Mouse (Mus musculus): ENCODE measurements around the gene Med17. TPM values are rescaled to one million over a fixed set of nuclear protein-coding genes. Genes with fewer than 3 reads are reported as not detected.
"Not testable (repeated sequence)": the region's sequence is repeated elsewhere in the genome, so short reads cannot be mapped to it uniquely, and the experiment has no call there.

The Med17 gene
- polyA plus RNA-seq, 1 experiment from 2014 or later, result 38.6 TPM

DNA sequence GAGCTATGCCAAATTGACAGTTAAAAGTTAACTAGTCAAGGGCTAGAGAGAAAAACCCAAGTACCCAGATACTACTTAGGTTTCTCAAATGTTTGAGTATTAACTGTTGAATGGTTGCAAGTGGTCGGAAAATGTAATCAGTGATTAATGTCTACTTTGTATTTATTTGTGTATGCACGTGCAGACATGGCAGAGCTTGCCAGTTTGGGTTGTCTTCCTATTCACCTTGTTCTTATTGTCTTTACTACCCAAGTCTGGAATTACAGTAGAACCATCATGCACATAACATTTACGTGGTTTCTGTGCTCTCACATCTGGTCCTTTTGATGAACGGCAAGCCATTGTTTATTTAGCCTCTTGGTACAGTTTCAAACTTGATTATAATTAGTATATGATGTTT lies 29.7 kb upstream of the Med17 start:
- Histone ChIP-seq H3K4me1 (replicated peaks; ENCODE audit: control insufficient read depth, insufficient read depth, low read length) (peaks cover 20% of the 10 kb centered on the region), H3K4me2 (ENCODE audit: low read length) (peak overlapping the region; percentile 87), H3K27ac (ENCODE audit: low read depth) (no peak overlapping the region), H3K36me3 (ENCODE audit: control insufficient read depth, insufficient read depth, low read length) (peaks cover 71% of the 10 kb centered on the region), H3K27me3 (replicated peaks; ENCODE audit: control insufficient read depth, insufficient read depth, low read length) (no peaks in the 10 kb centered on the region), H3K9me3 (ENCODE audit: control insufficient read depth, low read length) (no peaks in the 10 kb centered on the region), H3K9ac (ENCODE audit: low read length) (no peak overlapping the region), H3K4me3 (ENCODE audit: low read depth, low read length) (0 out of 2 replicates have a peak overlapping the region, but pooled peaks have one; percentile 1)
- DNase-seq (ENCODE audit: low spot score), result no peak
- ATAC-seq (replicated peaks; ENCODE audit: low FRiP score, low TSS enrichment, low read depth), result no peak
- WGBS, result 55% methylated on average over 4 of the region's 4 CpGs

DNA sequence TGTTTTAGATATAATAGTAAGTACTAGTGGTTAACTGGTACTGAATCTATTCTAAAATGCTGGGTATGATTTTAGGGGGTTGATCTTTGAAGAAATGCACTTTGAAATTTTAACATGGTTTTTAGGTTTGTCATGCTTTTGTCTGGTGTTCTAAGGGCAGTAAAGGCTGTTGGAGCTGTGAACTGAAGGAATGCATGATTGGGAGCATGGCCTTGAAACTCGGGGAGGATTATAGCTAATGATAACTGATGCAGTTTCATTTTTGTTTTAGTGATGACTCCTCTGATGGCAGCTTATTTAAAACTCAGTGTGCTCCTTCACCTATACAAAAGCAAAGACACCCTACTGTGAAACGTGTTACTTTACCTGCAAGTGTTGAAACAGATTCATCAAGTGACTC lies 28.5 kb upstream of the Med17 start:
- Histone ChIP-seq H3K4me2 (ENCODE audit: low read length) (peak overlapping the region; percentile 87), H3K27me3 (replicated peaks; ENCODE audit: control insufficient read depth, insufficient read depth, low read length) (no peaks in the 10 kb centered on the region), H3K4me1 (replicated peaks; ENCODE audit: control insufficient read depth, insufficient read depth, low read length) (peaks cover 20% of the 10 kb centered on the region), H3K4me3 (ENCODE audit: low read depth, low read length) (0 out of 2 replicates have a peak overlapping the region, but pooled peaks have one; percentile 86), H3K9me3 (ENCODE audit: control insufficient read depth, low read length) (no peaks in the 10 kb centered on the region), H3K36me3 (ENCODE audit: control insufficient read depth, insufficient read depth, low read length) (peaks cover 59% of the 10 kb centered on the region), H3K27ac (ENCODE audit: low read depth) (no peak overlapping the region), H3K9ac (ENCODE audit: low read length) (peak overlapping the region; percentile 98; the same call in 1 of the 2 replicates)
- ATAC-seq (replicated peaks; ENCODE audit: low FRiP score, low TSS enrichment, low read depth), result no peak
- no peak for DNase-seq (ENCODE audit: low spot score)
- WGBS, result 53% methylated on average over 2 of the region's 2 CpGs

DNA sequence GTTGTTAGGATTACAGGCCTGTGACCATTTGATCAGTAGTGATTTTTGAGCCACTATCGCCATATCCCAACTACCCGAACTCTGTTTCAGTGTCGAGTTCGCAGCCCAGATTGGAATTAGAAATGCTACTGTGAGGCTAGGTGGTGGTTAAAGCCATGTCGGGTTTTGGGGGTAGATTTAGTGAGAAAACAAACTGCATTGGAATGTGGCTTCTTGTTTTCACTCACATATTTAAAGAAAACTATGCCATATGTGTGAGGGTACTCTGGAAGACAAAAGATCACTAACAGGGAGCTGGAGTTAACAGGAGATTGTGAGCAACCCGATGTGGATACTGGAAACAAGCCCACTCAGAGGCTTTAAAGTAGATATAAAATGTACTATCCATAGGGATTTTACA lies 27.5 kb upstream of the Med17 start:
- peaks cover 49% of the 10 kb centered on the region for H3K36me3 ChIP-seq (ENCODE audit: control insufficient read depth, insufficient read depth, low read length)
- H3K4me3 ChIP-seq (ENCODE audit: low read depth, low read length), result peak overlapping the region; percentile 86
- ATAC-seq (replicated peaks; ENCODE audit: low FRiP score, low TSS enrichment, low read depth) (no peak), DNase-seq (ENCODE audit: low spot score) (no peak)
- peak overlapping the region; percentile 87 for H3K4me2 ChIP-seq (ENCODE audit: low read length)
- 15% methylated on average over 6 of the region's 6 CpGs for WGBS
- peaks cover 20% of the 10 kb centered on the region for H3K4me1 ChIP-seq (replicated peaks; ENCODE audit: control insufficient read depth, insufficient read depth, low read length)
- H3K27ac ChIP-seq (ENCODE audit: low read depth), result no peak overlapping the region; the same call in 1 of the 2 replicates
- H3K27me3 ChIP-seq (replicated peaks; ENCODE audit: control insufficient read depth, insufficient read depth, low read length), result no peaks in the 10 kb centered on the region
- H3K9ac ChIP-seq (ENCODE audit: low read length), result peak overlapping the region; percentile 98
- no peaks in the 10 kb centered on the region for H3K9me3 ChIP-seq (ENCODE audit: control insufficient read depth, low read length)

DNA sequence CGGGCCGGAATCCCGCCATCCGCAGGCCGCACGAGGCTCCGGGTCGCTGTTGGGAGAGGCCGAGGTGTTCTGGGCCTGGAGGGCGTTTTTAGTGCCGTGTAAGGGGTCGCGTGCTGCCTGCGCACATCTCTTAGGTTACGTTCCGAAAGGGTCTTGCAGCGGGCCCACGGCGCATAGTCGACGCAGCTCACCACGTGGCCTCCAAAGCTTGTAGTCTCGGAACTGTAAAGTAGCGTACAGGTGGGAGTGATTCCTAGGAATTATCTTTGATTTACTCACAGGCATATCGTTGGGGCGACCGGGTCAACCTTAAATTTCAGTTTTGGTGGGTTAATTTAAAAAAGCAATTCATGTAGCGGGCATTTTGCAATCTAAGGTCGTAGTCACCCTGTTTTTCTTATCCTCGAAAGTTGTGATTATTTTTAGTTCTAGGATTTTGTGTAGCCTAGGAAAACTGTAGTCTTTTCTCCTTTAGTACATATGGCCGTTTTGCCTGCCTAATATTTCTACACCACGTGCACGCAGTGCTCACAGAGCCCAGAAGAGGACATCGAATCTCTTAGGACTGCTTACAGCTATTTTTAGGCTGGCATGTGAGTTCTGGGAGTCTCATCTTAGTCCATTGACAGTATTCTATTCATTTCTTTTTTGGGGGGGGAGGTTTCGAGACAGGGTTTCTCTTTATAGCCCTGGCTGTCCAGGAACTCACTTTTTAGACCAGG lies 26.8 kb upstream of the Med17 start, which contains the start of gene 4931406C07Rik:
Gene 4931406C07Rik (minus strand): TSS at position 51 of the 722 bp plus-strand sequence.
- Histone ChIP-seq H3K9me3 (ENCODE audit: control insufficient read depth, low read length) (no peaks in the 10 kb centered on the region), H3K36me3 (ENCODE audit: control insufficient read depth, insufficient read depth, low read length) (peaks cover 42% of the 10 kb centered on the region), H3K27me3 (replicated peaks; ENCODE audit: control insufficient read depth, insufficient read depth, low read length) (no peaks in the 10 kb centered on the region), H3K4me2 (ENCODE audit: low read length) (peak within 1 kb of the TSS; percentile 87), H3K4me3 (ENCODE audit: low read depth, low read length) (peak within 1 kb of the TSS; percentile 86), H3K27ac (ENCODE audit: low read depth) (peak within 1 kb of the TSS; percentile 92), H3K9ac (ENCODE audit: low read length) (peak within 1 kb of the TSS; percentile 98), H3K4me1 (replicated peaks; ENCODE audit: control insufficient read depth, insufficient read depth, low read length) (peaks cover 22% of the 10 kb centered on the region)
- DNase-seq (ENCODE audit: low spot score) (no peak), ATAC-seq (replicated peaks; ENCODE audit: low FRiP score, low TSS enrichment, low read depth) (peak; percentile 82)
- WGBS, result under 1% methylated on average over 35 of the region's 35 CpGs

DNA sequence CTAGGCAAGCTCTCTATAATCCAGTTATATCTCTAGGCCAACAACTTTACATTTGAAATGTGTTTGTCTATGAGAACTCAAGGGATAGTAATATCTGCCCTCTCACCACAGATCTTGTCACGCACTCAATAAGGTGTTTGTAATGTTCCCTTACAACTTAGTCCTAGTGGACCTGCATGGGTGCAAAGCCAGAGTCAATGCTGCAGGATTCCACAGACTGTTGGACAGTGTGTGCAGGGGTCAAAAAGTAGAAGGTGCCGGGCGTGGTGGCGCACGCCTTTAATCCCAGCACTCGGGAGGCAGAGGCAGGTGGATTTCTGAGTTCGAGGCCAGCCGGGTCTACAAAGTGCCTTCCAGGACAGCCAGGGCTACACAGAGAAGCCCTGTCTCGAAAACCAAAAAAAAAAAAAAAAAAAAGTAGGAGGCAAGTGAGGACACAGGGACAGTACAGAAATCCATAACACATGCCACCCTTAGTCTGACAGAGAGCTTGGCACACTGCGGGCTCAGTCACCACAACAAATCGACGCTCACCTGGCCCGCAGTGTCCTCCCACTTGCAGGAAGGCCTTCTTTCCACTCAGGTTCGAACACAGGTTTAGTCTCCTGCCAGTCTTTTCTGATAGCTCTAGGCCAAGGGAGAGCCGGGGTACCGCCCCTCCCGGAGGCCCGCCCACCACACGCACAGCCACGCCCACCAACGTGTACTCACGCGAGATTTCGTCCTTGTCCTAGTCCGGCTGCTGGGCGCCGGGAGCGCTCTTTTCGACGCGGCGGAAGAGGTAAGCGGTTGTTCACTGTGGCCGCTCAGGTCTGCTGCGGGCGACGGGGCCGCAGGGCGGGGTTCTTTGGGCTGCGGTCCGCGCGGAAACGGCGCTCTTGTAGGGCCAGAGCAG lies 26.0 kb upstream of the Med17 start, which contains the start of gene Taf1d:
Gene Taf1d (plus strand): TSS at position 712 of the 895 bp plus-strand sequence.
- H3K27me3 ChIP-seq (replicated peaks; ENCODE audit: control insufficient read depth, insufficient read depth, low read length), result no peaks in the 10 kb centered on the region
- H3K4me3 ChIP-seq (ENCODE audit: low read depth, low read length), result peak within 1 kb of the TSS; percentile 86
- WGBS, result 13% methylated on average over 45 of the region's 45 CpGs

DNA sequence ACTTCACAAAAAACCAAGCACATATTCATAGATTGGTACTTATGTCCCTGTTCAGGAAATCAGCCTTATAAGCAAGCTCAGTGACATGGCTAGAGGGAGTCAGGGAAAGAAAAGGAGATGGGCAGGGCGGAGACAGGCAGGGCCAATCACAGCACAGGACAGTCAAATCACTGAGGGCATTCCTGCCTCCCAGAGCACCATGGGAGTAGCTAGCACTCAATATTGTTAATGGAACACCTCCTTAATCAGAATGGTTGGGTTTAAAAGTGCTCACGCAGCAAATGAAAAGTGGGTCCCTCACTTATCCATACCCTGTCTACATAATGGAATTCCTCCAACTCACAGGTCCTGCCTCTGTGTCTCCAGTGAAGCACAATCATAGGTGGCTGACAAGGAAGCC lies 23.1 kb upstream of the Med17 start:
- H3K4me1 ChIP-seq (replicated peaks; ENCODE audit: control insufficient read depth, insufficient read depth, low read length), result peaks cover 13% of the 10 kb centered on the region
- H3K36me3 ChIP-seq (ENCODE audit: control insufficient read depth, insufficient read depth, low read length), result peaks cover 6% of the 10 kb centered on the region
- no peak for ATAC-seq (replicated peaks; ENCODE audit: low FRiP score, low TSS enrichment, low read depth)
- H3K4me2 ChIP-seq (ENCODE audit: low read length), result no peak overlapping the region
- no peak overlapping the region for H3K27ac ChIP-seq (ENCODE audit: low read depth)
- no peaks in the 10 kb centered on the region for H3K9me3 ChIP-seq (ENCODE audit: control insufficient read depth, low read length)
- WGBS, result 70% methylated on average over 2 of the region's 2 CpGs
- DNase-seq (ENCODE audit: low spot score), result no peak
- no peak overlapping the region for H3K9ac ChIP-seq (ENCODE audit: low read length)
- no peak overlapping the region for H3K4me3 ChIP-seq (ENCODE audit: low read depth, low read length)
- no peaks in the 10 kb centered on the region for H3K27me3 ChIP-seq (replicated peaks; ENCODE audit: control insufficient read depth, insufficient read depth, low read length)

More for the DNA sequence above, 26.0 kb upstream of the Med17 start, which contains the start of gene Taf1d:
- H3K4me2 ChIP-seq (ENCODE audit: low read length), result peak within 1 kb of the TSS; percentile 87
- peaks cover 35% of the 10 kb centered on the region for H3K36me3 ChIP-seq (ENCODE audit: control insufficient read depth, insufficient read depth, low read length)
- H3K9ac ChIP-seq (ENCODE audit: low read length), result peak within 1 kb of the TSS; percentile 98
- peak; percentile 100 for DNase-seq (ENCODE audit: low spot score)
- peaks cover 26% of the 10 kb centered on the region for H3K4me1 ChIP-seq (replicated peaks; ENCODE audit: control insufficient read depth, insufficient read depth, low read length)
- H3K9me3 ChIP-seq (ENCODE audit: control insufficient read depth, low read length), result no peaks in the 10 kb centered on the region
- peak; percentile 97 for ATAC-seq (replicated peaks; ENCODE audit: low FRiP score, low TSS enrichment, low read depth)
- H3K27ac ChIP-seq (ENCODE audit: low read depth), result peak within 1 kb of the TSS; percentile 92

- H3K27me3 ChIP-seq (replicated peaks; ENCODE audit: control insufficient read depth, insufficient read depth, low read length); DNase-seq (ENCODE audit: low spot score); H3K4me2 ChIP-seq (ENCODE audit: low read length); H3K4me1 ChIP-seq (replicated peaks; ENCODE audit: control insufficient read depth, insufficient read depth, low read length); H3K9ac ChIP-seq (ENCODE audit: low read length); ATAC-seq (replicated peaks; ENCODE audit: low FRiP score, low TSS enrichment, low read depth); H3K4me3 ChIP-seq (ENCODE audit: low read depth, low read length); H3K36me3 ChIP-seq (ENCODE audit: control insufficient read depth, insufficient read depth, low read length); H3K9me3 ChIP-seq (ENCODE audit: control insufficient read depth, low read length); H3K27ac ChIP-seq (ENCODE audit: low read depth): not testable (repeated sequence)
- WGBS, result 69% methylated on average over 6 of the region's 6 CpGs
Observed at GRCm38 (mm10) chr9:15302006-15302405, 22.3 kb upstream of the Med17 start.

GRCm38 (mm10) chr9:15301399-15301798 lies 21.7 kb upstream of the Med17 start:
- Histone ChIP-seq H3K9me3 (ENCODE audit: control insufficient read depth, low read length) (no peaks in the 10 kb centered on the region), H3K27me3 (replicated peaks; ENCODE audit: control insufficient read depth, insufficient read depth, low read length) (no peaks in the 10 kb centered on the region), H3K36me3 (ENCODE audit: control insufficient read depth, insufficient read depth, low read length) (no peaks in the 10 kb centered on the region), H3K4me3 (ENCODE audit: low read depth, low read length) (no peak overlapping the region), H3K4me2 (ENCODE audit: low read length) (peak overlapping the region; percentile 34), H3K9ac (ENCODE audit: low read length) (peak overlapping the region; percentile 18; the same call in 1 of the 2 replicates), H3K4me1 (replicated peaks; ENCODE audit: control insufficient read depth, insufficient read depth, low read length) (peaks cover 6% of the 10 kb centered on the region; the same call in 1 of the 2 replicates), H3K27ac (ENCODE audit: low read depth) (peak overlapping the region; percentile 82)
- ATAC-seq (replicated peaks; ENCODE audit: low FRiP score, low TSS enrichment, low read depth), result no peak
- 27% methylated on average over 6 of the region's 6 CpGs for WGBS
- peak; percentile 61 for DNase-seq (ENCODE audit: low spot score)
